Mouse (Mus musculus) heart, adult 2 months (tissue): ENCODE measurements around the gene Itpkb. TPM values are rescaled to one million over a fixed set of nuclear protein-coding genes. Genes with fewer than 3 reads are reported as not detected.

Experiments used
- DNase-seq, 2 experiments: peaks; one replicate each; pipeline ENCODE4 v3.0.0; 2021
- H3K27ac ChIP-seq: fragments of 200-600 bp; 2 replicates; pipeline ENCODE4 v1.8.1; 2022
- H3K27me3 ChIP-seq: fragments of 200-500 bp; 2 replicates; pipeline ENCODE4 v1.6.1; 2012; ENCODE audit warnings: mild to moderate bottlenecking, low read length, inconsistent platforms, mixed read lengths; ENCODE audit not compliant: control insufficient read depth, insufficient read depth
- H3K36me3 ChIP-seq: fragments of 200-500 bp; 2 replicates; pipeline ENCODE4 v1.6.1; 2012; ENCODE audit warnings: low read length, inconsistent platforms; ENCODE audit not compliant: control insufficient read depth, insufficient read depth
- H3K4me1 ChIP-seq: fragments of 200-500 bp; 2 replicates; pipeline ENCODE4 v1.6.1; 2011; ENCODE audit warnings: low read length; ENCODE audit not compliant: control insufficient read depth, insufficient read depth
- H3K4me3 ChIP-seq: fragments of 200-600 bp; 2 replicates; pipeline ENCODE4 v1.8.1; 2022
- H3K79me2 ChIP-seq: fragments of 200-500 bp; replicated peaks from 2 replicates; pipeline ENCODE4 v1.6.1; 2012; ENCODE audit warnings: mild to moderate bottlenecking, inconsistent platforms, low read length, moderate library complexity, mixed read lengths; ENCODE audit not compliant: control insufficient read depth, insufficient read depth
- H3K9ac ChIP-seq: fragments of 200-500 bp; 2 replicates; pipeline ENCODE4 v1.6.1; 2012; ENCODE audit warnings: low read depth, mild to moderate bottlenecking, control low read depth, inconsistent platforms, low read length, mixed read lengths
- CTCF ChIP-seq: fragments of 200-600 bp; IDR thresholded peaks from 2 replicates; pipeline ENCODE4 v1.8.1; 2022; ENCODE audit warnings: antibody characterized with exemption, mild to moderate bottlenecking, moderate library complexity
- EP300 ChIP-seq: fragments of 200-500 bp; IDR thresholded peaks from 2 replicates; pipeline ENCODE4 v1.6.1; 2011; ENCODE audit warnings: low read depth, low read length, control low read depth; ENCODE audit not compliant: insufficient read depth
- POLR2A ChIP-seq: fragments of 200-500 bp; IDR thresholded peaks from 2 replicates; pipeline ENCODE4 v1.6.1; 2011; ENCODE audit warnings: mild to moderate bottlenecking, low read depth, low read length, control low read depth; ENCODE audit not compliant: insufficient read depth
- WGBS: fragments of 180-500 bp; shearing (Covaris S2); methylation state at CpG from one replicate; pipeline ENCODE4 v1.1.7; 2018; 5-methylcytosine and 5-hydroxymethylcytosine counted together
- intact Hi-C: fragments of 180-260 bp; cut with DNase I; formaldehyde crosslinking; loops from one replicate; pipeline ENCODE4 v1.15.1; 2025
- long read RNA-seq: library from polyadenylated mRNA; stranded (forward); transcript quantifications from one replicate; pipeline ENCODE4 v2.0.0, GENCODE M21; 2021
- polyA plus RNA-seq: library from polyadenylated mRNA; depleted of rRNA; stranded (reverse); fragments of >200 nt; gene quantifications from 2 replicates; pipeline ENCODE4 v1.2.3, GENCODE M21; 2012; rRNA removed
- total RNA-seq, 2 experiments: library from RNA; stranded (reverse); gene quantifications; 2 replicates each; pipeline ENCODE4 v1.2.3; 2021

Gene Itpkb
- 10 to 100 TPM; 50.0 to 50.7 TPM for total RNA-seq
- polyA plus RNA-seq = 21.5 and 29.9 TPM in 2 replicates
- long read RNA-seq, partial matches to known transcripts = 9 of 11 reads
- long read RNA-seq, other reads (novel, unspliced or antisense) = 2 of 11 reads

DNA sequence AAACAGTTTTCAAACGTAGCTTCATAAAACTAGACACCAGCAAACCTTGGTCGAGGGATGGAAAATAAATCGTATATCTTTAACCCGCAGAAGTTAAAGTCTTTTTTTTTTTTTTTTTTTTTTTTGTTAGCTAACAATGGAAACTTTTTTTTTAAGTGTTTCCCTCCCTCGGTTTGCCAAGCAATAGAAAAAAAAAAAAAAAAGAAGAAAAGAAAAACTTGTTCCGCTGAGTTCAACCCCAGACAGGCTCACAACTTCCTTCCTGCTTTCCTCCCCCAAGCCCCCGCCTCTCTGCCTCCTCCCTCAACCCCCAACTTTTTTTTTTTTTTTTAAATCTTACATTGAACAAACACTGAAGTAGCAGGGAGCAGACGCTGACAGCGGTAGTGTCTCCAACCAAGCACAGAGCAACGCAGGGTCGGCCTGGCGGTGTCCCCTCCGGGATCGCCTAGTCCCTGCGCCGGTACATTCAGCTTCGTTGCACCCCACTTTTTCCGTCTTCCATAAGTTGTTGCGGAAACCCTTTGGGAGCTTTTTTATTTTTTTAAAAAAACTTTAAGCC lies at the start of gene Itpkb:
Gene Itpkb (plus strand): TSS at position 341 of the 562 bp plus-strand sequence.
- Histone ChIP-seq H3K4me3 (peak within 1 kb of the TSS; percentile 90), H3K4me1 (peaks cover 7% of the 10 kb centered on the region), H3K27me3 (no peaks in the 10 kb centered on the region), H3K36me3 (peaks cover 10% of the 10 kb centered on the region), H3K27ac (peak within 1 kb of the TSS; percentile 98), H3K9ac (peak within 1 kb of the TSS; percentile 98), H3K79me2 (peaks cover 16% of the 10 kb centered on the region)
- intact Hi-C loops = loop anchor here (1.0 to 5.0 kb wide), 2 partner anchors 75 to 92 kb away; no protein-coding TSS in a partner anchor
- peak; percentile 14 for TF ChIP-seq CTCF
- TF ChIP-seq POLR2A = peak; percentile 96
- peak; percentile 88 for TF ChIP-seq EP300
- 4% methylated on average over 19 of the region's 19 CpGs for WGBS
- DNase-seq = peak; percentile 85 to 87

DNA sequence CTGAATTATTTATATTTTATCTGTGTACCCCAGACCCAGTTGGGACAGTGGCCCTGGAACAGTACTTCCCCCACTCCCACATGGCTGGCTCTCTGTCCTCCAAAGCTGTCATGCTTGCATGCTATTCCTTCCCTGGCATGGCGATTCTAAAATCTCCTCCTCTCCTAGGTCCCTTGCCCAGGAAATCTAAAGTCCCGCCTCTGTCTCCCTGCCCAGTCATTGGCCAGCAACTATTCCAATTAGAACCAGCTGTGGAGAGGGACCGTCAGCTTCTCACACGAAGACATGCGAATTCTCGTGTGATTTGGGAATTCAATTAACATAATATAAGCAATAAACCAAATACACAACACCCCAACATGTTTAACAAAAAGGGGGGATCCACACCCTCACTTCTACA lies 47.7 kb upstream of the Itpkb start:
- H3K9ac ChIP-seq = no peak overlapping the region
- H3K36me3 ChIP-seq = no peaks in the 10 kb centered on the region
- no peaks in the 10 kb centered on the region for H3K79me2 ChIP-seq
- no peak overlapping the region for H3K4me3 ChIP-seq
- no peak for DNase-seq
- TF ChIP-seq CTCF = no peak
- no peak for TF ChIP-seq POLR2A
- no peak for TF ChIP-seq EP300
- H3K4me1 ChIP-seq = peaks cover 20% of the 10 kb centered on the region
- intact Hi-C loops = no loop called here
- no peaks in the 10 kb centered on the region for H3K27me3 ChIP-seq
- WGBS = 56% methylated on average over 6 of the region's 6 CpGs
- H3K27ac ChIP-seq = no peak overlapping the region

DNA sequence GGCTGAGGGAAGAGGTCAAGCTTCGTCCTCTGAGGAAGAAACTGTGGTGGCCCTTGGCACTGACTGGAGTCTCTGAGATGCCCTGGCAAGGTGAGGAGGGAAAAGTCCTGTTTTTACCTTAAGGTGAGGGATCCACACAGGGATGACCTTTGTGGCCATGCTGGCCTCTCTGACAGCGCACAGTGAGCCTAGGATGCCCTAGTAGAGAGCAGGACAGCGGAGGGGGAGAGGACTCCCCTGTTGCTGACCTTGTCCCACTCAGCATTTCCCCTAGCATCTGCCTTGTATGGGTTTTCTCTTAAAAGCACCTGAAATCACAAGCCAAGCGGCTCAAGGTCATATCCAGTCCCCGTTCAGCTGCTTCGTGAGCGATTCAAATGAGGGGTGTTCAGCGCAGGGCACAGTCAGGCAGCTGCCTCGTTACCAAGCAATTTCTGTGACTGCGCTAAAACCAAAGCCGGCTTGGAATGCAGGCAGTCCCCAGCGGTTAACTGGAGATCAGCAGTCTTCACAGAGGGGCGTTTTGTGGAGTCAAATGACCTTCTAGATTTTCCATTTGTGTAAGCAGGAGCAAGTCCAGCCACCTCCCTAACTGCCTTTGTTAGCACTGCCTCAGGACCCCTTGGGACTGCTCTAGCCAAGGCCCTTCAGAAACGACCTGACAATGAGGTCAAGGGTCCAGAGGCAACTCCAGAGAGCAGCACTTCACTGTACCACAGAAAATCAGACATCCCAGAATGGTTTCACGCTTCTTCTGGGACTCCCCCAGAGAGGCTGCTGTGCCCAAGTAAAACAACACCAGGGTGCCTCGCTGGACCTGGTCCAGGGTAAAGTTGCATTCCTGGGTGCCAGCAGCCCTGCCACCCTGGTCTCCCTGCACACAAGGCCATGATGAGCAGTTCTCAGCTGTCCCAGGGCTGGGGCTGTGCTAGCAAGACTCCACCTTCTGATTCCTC lies 46.2 kb upstream of the Itpkb start:
- no peak overlapping the region for H3K4me3 ChIP-seq
- H3K4me1 ChIP-seq = peaks cover 22% of the 10 kb centered on the region
- intact Hi-C loops = no loop called here
- no peaks in the 10 kb centered on the region for H3K36me3 ChIP-seq
- H3K27ac ChIP-seq = peak overlapping the region; percentile 36
- 42% methylated on average over 16 of the region's 16 CpGs for WGBS
- H3K9ac ChIP-seq = no peak overlapping the region
- H3K79me2 ChIP-seq = no peaks in the 10 kb centered on the region
- TF ChIP-seq CTCF (peak; percentile 29; the same call in 1 of the 2 replicates), EP300 (no peak)
- H3K27me3 ChIP-seq = no peaks in the 10 kb centered on the region
- DNase-seq = no peak

DNA sequence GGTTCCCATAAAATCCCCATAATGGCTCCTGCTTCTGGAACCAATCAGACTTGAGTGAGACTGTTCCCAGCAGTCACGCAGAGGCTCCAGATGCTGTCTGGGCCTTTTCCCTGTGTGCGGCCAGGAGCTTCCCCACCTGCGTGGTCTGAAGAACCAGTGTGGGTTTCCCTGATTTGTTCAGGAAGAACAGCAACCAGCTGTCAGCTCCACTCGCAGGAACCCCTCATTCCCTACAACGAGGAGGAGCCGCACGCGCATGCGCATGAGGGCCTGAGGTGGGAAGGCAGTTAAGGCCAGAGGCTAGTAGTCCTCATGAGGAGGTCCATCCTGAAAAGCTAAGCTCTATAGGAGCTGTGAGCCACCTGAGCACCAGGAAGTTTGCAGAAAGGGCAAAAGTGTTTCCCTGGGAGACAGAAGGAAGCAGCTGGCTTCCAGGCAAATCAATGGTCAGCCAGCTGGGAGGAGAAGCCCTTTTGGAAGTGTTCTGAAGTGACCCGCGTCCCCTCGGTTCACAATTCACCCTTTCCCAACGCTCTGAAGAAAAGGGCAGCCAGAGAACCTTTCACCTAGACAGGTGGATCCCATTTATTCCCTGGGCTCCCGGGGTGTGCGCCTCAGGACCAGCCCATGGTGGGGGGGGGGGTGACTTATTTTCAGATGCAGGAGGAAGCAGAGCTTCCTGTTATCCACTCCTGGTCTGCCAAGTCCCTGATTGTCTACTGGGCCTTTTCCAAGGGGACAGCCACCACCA lies 44.0 kb upstream of the Itpkb start:
- WGBS = 46% methylated on average over 15 of the region's 15 CpGs
- intact Hi-C loops = loop anchor here (2.0 kb wide), 1 partner anchor 17 kb away; no protein-coding TSS in a partner anchor
- H3K27ac ChIP-seq = peak overlapping the region; percentile 85

DNA sequence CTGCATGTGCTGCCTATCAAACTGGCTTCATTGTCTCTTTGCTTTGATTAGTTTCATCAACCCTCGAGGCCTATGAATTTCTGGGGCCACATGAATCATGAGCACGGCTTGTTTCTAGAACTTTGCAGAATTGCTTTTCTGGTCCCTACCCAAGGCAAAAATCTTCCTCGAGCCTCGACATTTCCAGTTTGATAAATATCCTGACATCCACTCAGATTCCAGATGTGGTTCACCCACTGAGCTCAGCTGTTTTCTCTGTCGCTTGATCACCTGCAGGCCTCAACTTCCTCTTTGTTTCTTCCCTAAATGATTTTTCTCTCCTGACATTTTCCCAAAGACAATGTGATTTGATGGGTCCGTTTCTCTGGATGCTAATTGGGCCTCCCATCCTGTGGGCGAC lies 42.1 kb upstream of the Itpkb start:
- no peak overlapping the region for H3K27ac ChIP-seq
- 82% methylated on average over 7 of the region's 7 CpGs for WGBS
- no peaks in the 10 kb centered on the region for H3K27me3 ChIP-seq
- no peak for TF ChIP-seq CTCF
- no peak for TF ChIP-seq EP300
- TF ChIP-seq POLR2A = no peak
- H3K79me2 ChIP-seq = no peaks in the 10 kb centered on the region
- intact Hi-C loops = no loop called here
- H3K4me3 ChIP-seq = no peak overlapping the region
- peaks cover 19% of the 10 kb centered on the region for H3K4me1 ChIP-seq
- DNase-seq = no peak
- no peaks in the 10 kb centered on the region for H3K36me3 ChIP-seq
- H3K9ac ChIP-seq = no peak overlapping the region

More for the DNA sequence above, 44.0 kb upstream of the Itpkb start:
- DNase-seq = peak; percentile 65 to 70
- no peak overlapping the region for H3K4me3 ChIP-seq
- H3K79me2 ChIP-seq = no peaks in the 10 kb centered on the region
- H3K9ac ChIP-seq = no peak overlapping the region
- H3K27me3 ChIP-seq = no peaks in the 10 kb centered on the region
- no peaks in the 10 kb centered on the region for H3K36me3 ChIP-seq
- TF ChIP-seq POLR2A = no peak
- peak; percentile 74; the same call in 1 of the 2 replicates for TF ChIP-seq EP300
- H3K4me1 ChIP-seq = peaks cover 18% of the 10 kb centered on the region
